15 mouse cellular contexts compared by ENCODE assay signal in the genomic region with DNA sequence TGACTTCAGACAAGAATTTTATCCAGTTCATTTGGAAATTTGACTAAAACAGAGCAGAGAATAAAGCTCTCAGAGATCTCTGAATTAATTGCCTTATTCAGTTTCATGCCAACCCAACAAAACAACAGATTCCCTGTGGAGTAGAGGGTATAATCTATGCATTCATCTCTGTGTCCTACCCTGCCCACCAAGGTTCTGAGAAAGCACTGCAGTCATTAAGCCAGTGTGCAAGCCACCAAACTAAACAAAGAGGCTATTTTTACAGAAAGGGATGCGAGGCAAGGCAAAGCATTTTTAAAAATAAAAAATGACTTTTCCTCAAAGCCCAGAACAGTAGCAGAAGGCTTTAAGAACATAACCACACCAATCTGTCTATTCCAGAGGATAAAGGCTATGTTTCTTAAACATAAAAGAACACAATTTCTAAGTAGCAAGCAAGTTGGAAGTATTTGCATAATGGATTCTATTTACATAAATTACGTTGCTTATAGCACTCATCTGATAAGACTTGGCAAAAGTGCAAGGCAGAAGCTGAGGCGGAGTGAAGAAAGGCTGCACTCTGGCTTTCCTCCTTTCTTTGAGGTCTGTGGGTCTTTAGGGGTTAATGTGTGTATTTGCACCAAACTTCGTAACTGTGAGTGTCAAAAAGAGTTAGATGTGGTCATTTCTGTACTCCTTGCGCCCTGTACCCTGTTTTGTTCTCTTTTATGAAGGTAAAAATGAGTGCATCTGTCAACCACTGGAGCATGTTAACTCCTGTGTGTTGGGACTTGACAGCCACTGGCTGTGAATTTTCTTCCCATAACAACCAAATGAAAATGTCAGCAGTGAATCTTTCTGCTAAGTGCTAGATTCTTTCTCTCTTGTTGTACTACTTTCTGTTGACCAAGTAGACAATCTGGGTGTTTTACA.
DNase-seq lines count a peak whose midpoint lies in the region; ATAC-seq lines count a peak whose summit lies in the region.
"Had no signal": no experiment of that assay in that cellular context is flagged by ENCODE, and none has a peak within 500 bp of the region (broad histone marks: within the 10 kb centered on the region; RNA-seq: fewer than 3 reads in every experiment).

No protein-coding gene starts in this region.

- intact Hi-C loops in left cerebral cortex, postnatal 25 days (cut with DNase I): loop anchor here (2.0 kb wide), 1 partner anchor 50 kb away; no protein-coding TSS in a partner anchor
- intact Hi-C loops in gastrocnemius, postnatal 14 days (cut with DNase I; ENCODE audit: low total_unique reads): no loop called here

- no peaks in the 10 kb centered on the region for H3K27me3 ChIP-seq in midbrain, embryonic 11.5 days (ENCODE audit: control insufficient read depth, insufficient read depth, low read length)
- H3K27me3 ChIP-seq in midbrain, embryonic 10.5 days (ENCODE audit: low read depth, poor library complexity, severe bottlenecking): no peaks in the 10 kb centered on the region
- H3K27me3 ChIP-seq in forebrain, embryonic 16.5 days (replicated peaks; ENCODE audit: control insufficient read depth, insufficient read depth, low read length): no peaks in the 10 kb centered on the region
- H3K27me3 ChIP-seq: CH12.LX; stomach, embryonic 15.5 days had no signal

- no peaks in the 10 kb centered on the region for H3K36me3 ChIP-seq in midbrain, embryonic 11.5 days (ENCODE audit: control insufficient read depth, insufficient read depth, low read length)
- no peaks in the 10 kb centered on the region for H3K36me3 ChIP-seq in midbrain, embryonic 10.5 days
- H3K36me3 ChIP-seq in forebrain, embryonic 16.5 days (ENCODE audit: control insufficient read depth, insufficient read depth): no peaks in the 10 kb centered on the region
- H3K36me3 ChIP-seq: stomach, embryonic 15.5 days had no signal

- 55% methylated on average over 5 of the region's 5 CpGs for WGBS in midbrain, embryonic 11.5 days
- 69% methylated on average over 5 of the region's 5 CpGs for WGBS in midbrain, embryonic 10.5 days
- WGBS in forebrain, embryonic 16.5 days: 15% methylated on average over 5 of the region's 5 CpGs

- H3K9ac ChIP-seq in midbrain, embryonic 11.5 days (ENCODE audit: low read length): no peak overlapping the region
- H3K9ac ChIP-seq in forebrain, embryonic 16.5 days (replicated peaks; ENCODE audit: low read depth, low read length): no peak overlapping the region
- H3K9ac ChIP-seq: stomach, embryonic 15.5 days had no signal

- no peak overlapping the region for H3K4me3 ChIP-seq in midbrain, embryonic 11.5 days (ENCODE audit: low read depth, low read length)
- H3K4me3 ChIP-seq in midbrain, embryonic 10.5 days: no peak overlapping the region
- no peak overlapping the region for H3K4me3 ChIP-seq in forebrain, embryonic 16.5 days (replicated peaks; ENCODE audit: low read length)
- H3K4me3 ChIP-seq: myocyte; stomach, embryonic 15.5 days had no signal

- H3K9me3 ChIP-seq in midbrain, embryonic 11.5 days (ENCODE audit: control insufficient read depth, low read length): no peaks in the 10 kb centered on the region
- H3K9me3 ChIP-seq in midbrain, embryonic 10.5 days (replicated peaks): no peaks in the 10 kb centered on the region
- no peaks in the 10 kb centered on the region for H3K9me3 ChIP-seq in forebrain, embryonic 16.5 days (ENCODE audit: control insufficient read depth, low read length)
- H3K9me3 ChIP-seq: stomach, embryonic 15.5 days had no signal

- H3K27ac ChIP-seq in midbrain, embryonic 11.5 days (ENCODE audit: low read depth, low read length): no peak overlapping the region
- no peak overlapping the region for H3K27ac ChIP-seq in midbrain, embryonic 10.5 days (replicated peaks)
- peak overlapping the region; percentile 76 for H3K27ac ChIP-seq in forebrain, embryonic 16.5 days (ENCODE audit: low read length)
- H3K27ac ChIP-seq: stomach, embryonic 15.5 days had no signal

- H3K4me1 ChIP-seq in midbrain, embryonic 11.5 days (ENCODE audit: control insufficient read depth, insufficient read depth, low read length): peaks cover 5% of the 10 kb centered on the region; the same call in 1 of the 2 replicates
- H3K4me1 ChIP-seq in midbrain, embryonic 10.5 days: peaks cover 9% of the 10 kb centered on the region
- peaks cover 7% of the 10 kb centered on the region for H3K4me1 ChIP-seq in forebrain, embryonic 16.5 days (replicated peaks; ENCODE audit: control insufficient read depth, insufficient read depth, low read length)
- H3K4me1 ChIP-seq: stomach, embryonic 15.5 days had no signal

- no peak overlapping the region for H3K4me2 ChIP-seq in midbrain, embryonic 11.5 days
- H3K4me2 ChIP-seq in forebrain, embryonic 16.5 days (ENCODE audit: low read length): peak overlapping the region; percentile 12; the same call in 1 of the 2 replicates
- H3K4me2 ChIP-seq: stomach, embryonic 15.5 days had no signal

- DNase-seq in midbrain, embryonic 11.5 days (ENCODE audit: low spot score, missing footprints): peak; percentile 86
- no peak for DNase-seq in midbrain, embryonic 10.5 days (ENCODE audit: low spot score)
- peak; percentile 21 to 54 for DNase-seq in left cerebral cortex, postnatal 25 days (ENCODE audit: low spot score in 2 of 2)
- peak; percentile 72 for DNase-seq in telencephalon, adult 2 months (ENCODE audit: low read depth, low spot score)
- DNase-seq in thymus, postnatal 4 days: no peak
- DNase-seq in gastrocnemius, postnatal 14 days: no peak
- DNase-seq: adrenal gland, postnatal 10 days; heart, postnatal 10 days; kidney, adult 18-20 months; lung, postnatal 10 days; right cerebral cortex, adult 18-20 months had no signal

- ATAC-seq in midbrain, embryonic 11.5 days (ENCODE audit: low FRiP score): peak; percentile 85
- ATAC-seq in forebrain, embryonic 16.5 days: peak; percentile 89

Comparison
In these comparisons a context has a peak if more than half of its experiments do, and no peak if none do; other contexts are left out.
1. DNase-seq: peak in midbrain, embryonic 11.5 days (single experiment), left cerebral cortex, postnatal 25 days (2 of 2) and telencephalon, adult 2 months (single experiment); none in midbrain, embryonic 10.5 days (single experiment), thymus, postnatal 4 days (single experiment) and gastrocnemius, postnatal 14 days (single experiment).